Mouse (Mus musculus): ENCODE measurements at regions not wholly inside any gene's neighbourhood (a gene's known extent, or its start where the extent isn't known, plus 50 kb on each side); places are given as distances from the start of the nearest gene placed in this dataset.

DNA sequence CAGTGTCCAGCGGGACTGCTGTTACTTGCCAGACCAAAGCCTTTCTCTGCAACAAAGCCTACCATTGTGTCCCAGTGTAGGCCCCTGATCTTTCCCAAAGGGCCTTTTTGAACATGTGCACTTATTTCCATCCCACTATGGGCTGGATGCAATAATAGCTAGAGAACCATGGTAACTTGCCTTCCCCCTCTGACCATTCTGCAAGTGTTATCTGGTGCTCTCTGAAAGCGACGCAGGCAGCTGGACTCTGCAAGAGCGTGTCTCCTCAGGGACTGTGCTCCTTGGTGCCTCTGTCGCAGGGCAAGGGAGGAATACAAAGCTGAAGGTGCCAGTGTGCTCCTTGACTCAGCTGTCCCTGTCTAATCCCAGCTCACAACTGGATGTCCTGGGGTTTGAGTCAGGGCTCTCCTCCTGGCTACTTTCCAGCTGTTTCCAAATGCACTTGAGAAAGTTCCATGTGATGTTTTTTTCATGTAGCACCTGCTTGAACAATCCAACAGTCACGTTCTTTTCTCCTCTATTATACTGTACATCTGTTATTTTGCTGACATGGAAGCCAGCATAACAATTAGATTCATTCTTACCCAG, 112.3 kb upstream of the Marcks start:
- TF ChIP-seq CTCF (IDR thresholded peaks at IDR 0.05; ENCODE audit: low read depth, low read length) (no peak), GATA1 (IDR thresholded peaks at IDR 0.05; ENCODE audit: borderline replicate concordance, low read length) (no peak), GATA2 (IDR thresholded peaks at IDR 0.05; ENCODE audit: borderline replicate concordance, low read depth, low read length) (no peak)

All from G1E (cell line).